Mouse (Mus musculus) ES-E14 (cell line): Measurements from ENCODE around the gene Gm42715. TPM values are rescaled to one million over a fixed set of nuclear protein-coding genes. Genes with fewer than 3 reads are reported as not detected.

Experiments
- DNase-seq: peaks from one replicate; pipeline ENCODE4 v3.0.0-alpha.2; 2013; ENCODE audit warnings: low read depth, low spot score
- H3K27ac ChIP-seq: 2 replicates; pipeline ENCODE4 v1.5.1; 2012; ENCODE audit warnings: low read depth, mild to moderate bottlenecking, low read length, moderate library complexity, mixed read lengths; ENCODE audit not compliant: poor library complexity, insufficient read depth, severe bottlenecking
- H3K36me3 ChIP-seq: 2 replicates; pipeline ENCODE4 v1.6.1; 2012; ENCODE audit warnings: mild to moderate bottlenecking, low read length, moderate library complexity, mixed read lengths; ENCODE audit not compliant: control insufficient read depth, poor library complexity, insufficient read depth, severe bottlenecking
- H3K4me1 ChIP-seq, 2 experiments: fragments of 150-350 bp in 1 of 2; sonication (generic) in 1 of 2; 2 replicates each; pipeline ENCODE4 v1.6.1; 2012; ENCODE audit warnings: low read length in 2 of 2, mild to moderate bottlenecking in 1 of 2, mixed read lengths in 1 of 2; ENCODE audit not compliant: control insufficient read depth in 2 of 2, insufficient read depth in 2 of 2, poor library complexity in 1 of 2
- H3K4me3 ChIP-seq, 2 experiments: fragments of 150-350 bp in 1 of 2; sonication (generic) in 1 of 2; 2 replicates each; pipeline ENCODE4 v1.5.1; 2012; ENCODE audit warnings: low read length in 2 of 2, low read depth in 1 of 2, mild to moderate bottlenecking in 1 of 2, mixed read lengths in 1 of 2; ENCODE audit not compliant: insufficient read depth in 1 of 2, poor library complexity in 1 of 2, severe bottlenecking in 1 of 2
- H3K9ac ChIP-seq: 2 replicates; pipeline ENCODE4 v1.6.1; 2012; ENCODE audit warnings: low read depth, mild to moderate bottlenecking, low read length, mixed read lengths; ENCODE audit not compliant: poor library complexity, insufficient read depth, severe bottlenecking
- H3K9me3 ChIP-seq: fragments of 150-350 bp; sonication (generic); 2 replicates; pipeline ENCODE4 v1.6.1; 2012; ENCODE audit warnings: low read depth, mild to moderate bottlenecking, low read length; ENCODE audit not compliant: control insufficient read depth, insufficient read depth
- CHD2 ChIP-seq: IDR thresholded peaks from 2 replicates; pipeline ENCODE4 v1.6.1; 2014; ENCODE audit warnings: mild to moderate bottlenecking, low read depth, low read length, inconsistent platforms
- HCFC1 ChIP-seq: IDR thresholded peaks from 2 replicates; pipeline ENCODE4 v1.6.1; 2012; ENCODE audit warnings: low read length, inconsistent platforms, borderline replicate concordance; ENCODE audit not compliant: insufficient read depth
- MAFK ChIP-seq: IDR thresholded peaks from 2 replicates; pipeline ENCODE4 v1.6.1; 2014; ENCODE audit warnings: mild to moderate bottlenecking, low read depth, low read length, inconsistent platforms; ENCODE audit not compliant: insufficient read depth
- ZC3H11A ChIP-seq: IDR thresholded peaks from 2 replicates; pipeline ENCODE4 v1.6.1; 2012; ENCODE audit warnings: low read depth, mild to moderate bottlenecking, inconsistent platforms, low read length, borderline replicate concordance
- ZNF384 ChIP-seq: IDR thresholded peaks from 2 replicates; pipeline ENCODE4 v1.6.1; 2012; ENCODE audit warnings: low read depth, low read length, inconsistent platforms
- in situ Hi-C, 2 experiments: fragments of 600-800 bp; cut with MboI; formaldehyde crosslinking; loops; one replicate each; pipeline ENCODE4 v1.15.1; 2025; ENCODE audit warnings: low sequenced_read_pairs in 2 of 2, inconsistent platforms in 1 of 2; ENCODE audit not compliant: unreplicated experiment in 2 of 2
- total RNA-seq: library from RNA; depleted of rRNA; stranded (reverse); fragments of 300-350 nt; gene quantifications from 2 replicates; pipeline ENCODE4 v1.2.3, GENCODE M21; 2012

The Gm42715 gene
- total RNA-seq, 1 experiment: 22.9 TPM

DNA sequence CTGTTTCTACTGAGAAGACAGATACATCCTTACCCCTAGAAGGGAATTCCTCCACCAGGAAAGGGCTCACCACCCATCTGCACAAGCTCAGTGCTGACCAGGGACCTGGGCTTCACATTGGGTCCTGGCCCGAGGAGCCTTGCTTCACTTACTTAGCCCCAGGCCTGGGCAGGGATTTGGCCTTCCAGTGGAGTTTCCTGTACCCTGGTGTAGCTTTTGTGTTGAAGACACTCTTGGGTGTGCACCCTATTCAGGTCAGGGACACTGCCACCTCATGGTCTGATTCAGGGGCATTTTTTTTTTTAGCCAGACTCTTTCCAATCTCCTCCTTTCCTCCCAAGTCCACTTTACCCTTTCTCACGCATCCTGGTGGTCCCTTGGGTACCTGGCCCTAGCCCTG lies 83.5 kb downstream of the Gm42715 start:
- no peak for TF ChIP-seq ZNF384
- no peak for TF ChIP-seq ZC3H11A
- TF ChIP-seq MAFK: no peak
- TF ChIP-seq CHD2: no peak
- TF ChIP-seq HCFC1: no peak
- Histone ChIP-seq H3K9me3 (no peaks in the 10 kb centered on the region), H3K4me1 (peaks cover 0 to 5% of the 10 kb centered on the region in 2 experiments; a peak in 2 of 4 replicates), H3K4me3 (no peak overlapping the region), H3K36me3 (peaks cover 47% of the 10 kb centered on the region), H3K27ac (no peak overlapping the region), H3K9ac (no peak overlapping the region)
- no peak for DNase-seq
- in situ Hi-C loops: no loop called here

DNA sequence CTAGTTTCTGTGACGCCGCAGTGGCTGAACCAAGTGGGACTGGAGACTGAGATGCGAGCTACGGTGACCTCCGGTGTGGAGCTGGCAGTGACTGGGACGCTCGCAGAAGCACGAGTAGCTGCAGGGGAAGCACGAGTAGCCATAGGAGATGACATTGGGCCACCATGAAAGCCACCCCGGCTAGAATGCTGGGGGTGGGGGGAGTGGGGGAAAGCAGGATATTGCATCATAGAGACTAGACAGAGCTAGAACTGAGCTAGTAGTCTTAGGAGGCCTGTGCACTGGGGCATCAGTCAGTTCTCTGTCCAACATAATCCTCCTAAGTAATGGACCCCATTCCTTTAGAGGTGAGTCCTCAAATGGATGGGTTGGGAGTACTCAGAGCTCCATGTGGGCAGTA lies 84.9 kb downstream of the Gm42715 start:
- Histone ChIP-seq H3K27ac (no peak overlapping the region), H3K9ac (peak overlapping the region; percentile 23; the same call in 1 of the 2 replicates), H3K4me3 (0 out of 4 replicates have a peak overlapping the region, but pooled peaks of 1 of the 2 experiments have one; percentile 12), H3K36me3 (peaks cover 37% of the 10 kb centered on the region), H3K4me1 (peaks cover 0 to 5% of the 10 kb centered on the region in 2 experiments; a peak in 2 of 4 replicates), H3K9me3 (no peaks in the 10 kb centered on the region)
- no peak for TF ChIP-seq MAFK
- in situ Hi-C loops: no loop called here
- DNase-seq: no peak

- Histone ChIP-seq H3K4me1 (peaks cover 0 to 5% of the 10 kb centered on the region in 2 experiments; a peak in 2 of 4 replicates), H3K9me3 (peaks cover 12% of the 10 kb centered on the region), H3K9ac (no peak overlapping the region), H3K36me3 (peaks cover 40% of the 10 kb centered on the region), H3K4me3 (no peak overlapping the region), H3K27ac (no peak overlapping the region)
- TF ChIP-seq HCFC1 (no peak), ZNF384 (no peak), ZC3H11A (no peak), CHD2 (no peak), MAFK (no peak)
- no peak for DNase-seq
- in situ Hi-C loops: no loop called here
Observed at GRCm38 (mm10) chr7:127607150-127607549, 87.8 kb downstream of the Gm42715 start.

GRCm38 (mm10) chr7:127611011-127611410 lies 91.6 kb downstream of the Gm42715 start:
- no peak for DNase-seq
- Histone ChIP-seq H3K4me1 (peaks cover 0 to 3% of the 10 kb centered on the region in 2 experiments; a peak in 1 of 4 replicates), H3K36me3 (peaks cover 30% of the 10 kb centered on the region), H3K27ac (peak overlapping the region; percentile 13; the same call in 1 of the 2 replicates), H3K9ac (no peak overlapping the region), H3K9me3 (peaks cover 14% of the 10 kb centered on the region), H3K4me3 (no peak overlapping the region)
- in situ Hi-C loops: no loop called here
- no peak for TF ChIP-seq HCFC1
- no peak for TF ChIP-seq MAFK
- no peak for TF ChIP-seq CHD2
- no peak for TF ChIP-seq ZC3H11A
- TF ChIP-seq ZNF384: no peak

- Histone ChIP-seq H3K9me3 (peaks cover 18% of the 10 kb centered on the region), H3K27ac (no peak overlapping the region), H3K9ac (no peak overlapping the region), H3K4me1 (peaks cover 0 to 3% of the 10 kb centered on the region in 2 experiments; a peak in 1 of 4 replicates), H3K4me3 (no peak overlapping the region), H3K36me3 (peaks cover 30% of the 10 kb centered on the region)
- DNase-seq: no peak
- no peak for TF ChIP-seq CHD2
- no peak for TF ChIP-seq HCFC1
- in situ Hi-C loops: no loop called here
Observed at GRCm38 (mm10) chr7:127611561-127611960, 92.2 kb downstream of the Gm42715 start.
